24 mouse cellular contexts compared by ENCODE assay signal in the genomic region with DNA sequence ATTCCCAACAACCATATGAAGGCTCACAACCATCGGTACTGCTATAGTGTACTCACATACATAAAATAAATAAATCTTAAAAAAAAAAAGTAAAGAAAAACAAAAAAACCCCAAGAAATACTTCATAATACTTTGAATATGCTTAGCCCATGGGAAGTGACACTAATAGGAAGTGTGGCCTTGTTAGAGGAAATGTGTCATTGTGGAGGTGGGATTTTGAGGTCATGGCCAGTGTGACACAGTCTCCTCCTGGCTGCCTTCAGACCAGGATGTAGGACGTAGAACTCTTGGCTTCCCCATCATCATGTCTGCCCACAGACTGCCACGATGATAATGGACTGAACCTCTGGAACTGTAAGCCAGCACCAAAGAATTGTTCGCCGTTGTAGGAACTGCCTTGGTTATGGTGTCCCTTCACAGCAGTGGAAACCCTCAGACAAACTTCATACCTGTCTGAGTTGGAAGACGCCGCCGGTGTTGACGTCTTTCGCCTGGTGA.
"Had no signal": no experiment of that assay in that cellular context is flagged by ENCODE, and none has a peak within 500 bp of the region (broad histone marks: within the 10 kb centered on the region; RNA-seq: fewer than 3 reads in every experiment).

No protein-coding gene starts in this region.

- H3K27ac ChIP-seq: heart, embryonic 10.5 days; hindbrain, embryonic 10.5 days; hindbrain, embryonic 12.5 days; hindbrain, embryonic 14.5 days; intestine, embryonic 15.5 days; layer of hippocampus, adult 2 months; left cerebral cortex, adult 2 months; limb, embryonic 10.5 days; limb, embryonic 12.5 days had no signal

- H3K4me3 ChIP-seq: heart, embryonic 10.5 days; heart, embryonic 12.5 days; hindbrain, embryonic 10.5 days; hindbrain, embryonic 12.5 days; intestine, embryonic 15.5 days; layer of hippocampus, adult 2 months; left cerebral cortex, adult 2 months; limb, embryonic 10.5 days; limb, embryonic 12.5 days had no signal

- H3K9ac ChIP-seq: heart, embryonic 12.5 days; hindbrain, embryonic 12.5 days; hindbrain, embryonic 14.5 days; intestine, embryonic 15.5 days; limb, embryonic 12.5 days had no signal

- H3K4me1 ChIP-seq: hindbrain, embryonic 10.5 days; hindbrain, embryonic 12.5 days; intestine, embryonic 15.5 days; limb, embryonic 12.5 days had no signal

- DNase-seq: gastrocnemius, postnatal 14 days; gastrocnemius, postnatal 36 days; heart, adult 11 months; heart, postnatal 10 days; heart, postnatal 4 days; kidney, adult 18-20 months; kidney, adult 8-10 months; kidney, postnatal 10 days; kidney, postnatal 25 days; kidney, postnatal 4 days; liver had no signal

- ATAC-seq: hindbrain, embryonic 16.5 days; inflammation-experienced regulatory T-cells, adult 6 months; intestine, embryonic 15.5 days; intestine, postnatal 0 days had no signal

- H3K9me3 ChIP-seq: heart, embryonic 10.5 days; heart, embryonic 12.5 days; hindbrain, embryonic 10.5 days; hindbrain, embryonic 12.5 days; intestine, embryonic 15.5 days; limb, embryonic 10.5 days; limb, embryonic 12.5 days had no signal

- H3K27me3 ChIP-seq: heart, embryonic 12.5 days; hindbrain, embryonic 12.5 days; intestine, embryonic 15.5 days; limb, embryonic 12.5 days had no signal
